Mouse (Mus musculus): ENCODE data around the gene Adgrd1. TPM values are rescaled to one million over a fixed set of nuclear protein-coding genes. Genes with fewer than 3 reads are reported as not detected.

The Adgrd1 gene
- 1 to 10 TPM in 1 of 2 experiments, under 1 TPM in 1; 0.16 to 1.2 TPM for polyA plus RNA-seq (2017; shearing (Covaris generic))

DNA sequence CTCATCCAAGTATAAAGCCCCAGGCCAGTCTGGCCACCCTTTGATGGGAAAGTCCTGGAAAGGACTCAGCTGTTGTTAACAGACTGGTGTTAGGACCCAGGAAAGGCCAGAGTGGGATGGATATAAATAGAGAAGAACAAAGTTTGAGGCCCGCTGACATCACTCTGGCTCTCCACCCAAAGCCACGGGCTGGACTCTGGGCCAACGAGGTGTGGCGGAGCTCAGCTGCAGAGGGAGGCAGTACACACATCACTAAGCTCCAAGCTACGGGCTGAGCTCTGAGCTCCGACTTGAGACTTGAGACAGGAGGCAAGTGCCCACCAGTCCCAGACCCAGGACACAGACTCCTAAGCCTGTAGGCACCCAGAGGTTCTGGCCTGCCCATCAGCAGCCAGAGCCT is at the start of gene Adgrd1:
Gene Adgrd1, plus strand, starts transcription at position 240 of the 400 bp plus-strand sequence.

Other genes starting within 250 kb of the Adgrd1 start
- under 1 TPM in 1 of 2 experiments, not detected in 1; 0.06 TPM for gene Rimbp2, start 143.3 kb upstream of the Adgrd1 start, polyA plus RNA-seq (2017; shearing (Covaris generic))
- 1 to 10 TPM; 8.6 to 8.7 TPM for gene Stx2, start 88.2 kb upstream of the Adgrd1 start, polyA plus RNA-seq (2017; shearing (Covaris generic))
- gene Ran, start 76.7 kb upstream of the Adgrd1 start, polyA plus RNA-seq (2017; shearing (Covaris generic)): 100 to 1,000 TPM; 195 to 212 TPM